33 mouse cellular contexts compared by ENCODE assay signal in genomic region chr5:134560071-134560449, GRCm38 (mm10). TPM values are rescaled to one million over a fixed set of nuclear protein-coding genes. Genes with fewer than 3 reads are reported as not detected.
"Had no signal": no experiment of that assay in that cellular context is flagged by ENCODE, and none has a peak within 500 bp of the region (broad histone marks: within the 10 kb centered on the region; RNA-seq: fewer than 3 reads in every experiment).

Syna (minus strand) TSS chr5:134560171.

- H3K36me3 ChIP-seq: heart, embryonic 13.5 days; heart, embryonic 15.5 days; hindbrain, embryonic 15.5 days; kidney, embryonic 15.5 days; limb, embryonic 13.5 days; limb, embryonic 15.5 days; liver, embryonic 12.5 days had no signal

- DNase-seq: gastrocnemius, postnatal 14 days; gastrocnemius, postnatal 36 days; heart, adult 11 months; heart, postnatal 14 days; heart, postnatal 36 days; kidney, adult 11 months; kidney, adult 2 months; kidney, adult 9 months; kidney, postnatal 14 days; kidney, postnatal 36 days; layer of hippocampus, adult 9-11 months; layer of hippocampus, postnatal 36 days; left cerebral cortex, postnatal 4 days had no signal

- H3K27me3 ChIP-seq: heart, embryonic 13.5 days; heart, embryonic 15.5 days; hindbrain, embryonic 13.5 days; hindbrain, embryonic 15.5 days; kidney, embryonic 15.5 days; limb, embryonic 13.5 days; limb, embryonic 15.5 days had no signal

- H3K9me3 ChIP-seq: heart, embryonic 13.5 days; heart, embryonic 15.5 days; hindbrain, embryonic 13.5 days; hindbrain, embryonic 15.5 days; limb, embryonic 13.5 days; limb, embryonic 15.5 days; liver, embryonic 12.5 days had no signal

- H3K4me3 ChIP-seq: heart, embryonic 13.5 days; heart, embryonic 15.5 days; hindbrain, embryonic 13.5 days; hindbrain, embryonic 15.5 days; kidney, embryonic 15.5 days; limb, embryonic 13.5 days; limb, embryonic 15.5 days; liver, embryonic 12.5 days had no signal

- H3K27ac ChIP-seq: heart, embryonic 13.5 days; heart, embryonic 15.5 days; hindbrain, embryonic 13.5 days; hindbrain, embryonic 15.5 days; hindbrain, postnatal 0 days; kidney, embryonic 15.5 days; kidney, postnatal 0 days; limb, embryonic 13.5 days; limb, embryonic 15.5 days; liver, embryonic 12.5 days; liver, embryonic 14.5 days had no signal

- H3K9ac ChIP-seq: heart, embryonic 13.5 days; heart, embryonic 15.5 days; hindbrain, embryonic 13.5 days; hindbrain, embryonic 15.5 days; kidney, embryonic 15.5 days; limb, embryonic 13.5 days; limb, embryonic 15.5 days; liver, embryonic 12.5 days; liver, embryonic 14.5 days had no signal

RNA-seq across cellular contexts. Expression of gene Syna, which starts in this region (rescaled TPM):
- total RNA-seq: gastrocnemius, adult 18-20 months; gastrocnemius, adult 8-10 months; gastrocnemius, postnatal 36 days; heart, adult 8-10 months; heart, postnatal 14 days; heart, postnatal 36 days; hematopoietic stem cell, adult 5-6 weeks; hindbrain, postnatal 0 days; left cerebral cortex, postnatal 4 days; liver, adult 2 months had no signal
- polyA plus RNA-seq: heart, embryonic 11.5 days; heart, embryonic 13.5 days; heart, postnatal 0 days; hindbrain, embryonic 11.5 days; limb, embryonic 11.5 days; liver, adult 2 months; liver, embryonic 12.5 days; liver, embryonic 14.5 days had no signal
